Mouse (Mus musculus) heart, adult 2 months (tissue): Measurements from ENCODE around the gene Resp18.

ENCODE experiments used
- CTCF ChIP-seq: fragments of 200-600 bp; IDR thresholded peaks from 2 replicates; pipeline ENCODE4 v1.8.1; 2022; ENCODE audit warnings: antibody characterized with exemption, mild to moderate bottlenecking, moderate library complexity
- POLR2A ChIP-seq: fragments of 200-500 bp; IDR thresholded peaks from 2 replicates; pipeline ENCODE4 v1.6.1; 2011; ENCODE audit warnings: mild to moderate bottlenecking, low read depth, low read length, control low read depth; ENCODE audit not compliant: insufficient read depth

- TF ChIP-seq POLR2A, result no peak
- TF ChIP-seq CTCF, result no peak
Measured at GRCm38 (mm10) chr1:75318736-75319135, 40.5 kb upstream of the Resp18 start.
